Mouse (Mus musculus) erythroblast, embryonic 14.5 days (primary cell): ENCODE measurements around the gene Klhl6.

Experiments
- GATA1 ChIP-seq: IDR thresholded peaks from 2 replicates; pipeline ENCODE4 v1.6.1; 2012; ENCODE audit warnings: low read length, inconsistent platforms, mixed read lengths
- TAL1 ChIP-seq: IDR thresholded peaks from 3 replicates; pipeline ENCODE4 v1.6.1; 2012; ENCODE audit warnings: low read length, inconsistent platforms, mixed read lengths

- TF ChIP-seq GATA1: no peak
- TF ChIP-seq TAL1: no peak
Measured at GRCm38 (mm10) chr16:19960407-19961058, 22.3 kb downstream of the Klhl6 start.
